Mouse (Mus musculus): ENCODE results near the gene Dach1. TPM values are rescaled to one million over a fixed set of nuclear protein-coding genes. Genes with fewer than 3 reads are reported as not detected.
A peak's percentile ranks its signal among the peaks of the same experiment; 100 is the strongest.

Gene Dach1
- polyA plus RNA-seq, 1 experiment from 2014 or later: 19.0 TPM

DNA sequence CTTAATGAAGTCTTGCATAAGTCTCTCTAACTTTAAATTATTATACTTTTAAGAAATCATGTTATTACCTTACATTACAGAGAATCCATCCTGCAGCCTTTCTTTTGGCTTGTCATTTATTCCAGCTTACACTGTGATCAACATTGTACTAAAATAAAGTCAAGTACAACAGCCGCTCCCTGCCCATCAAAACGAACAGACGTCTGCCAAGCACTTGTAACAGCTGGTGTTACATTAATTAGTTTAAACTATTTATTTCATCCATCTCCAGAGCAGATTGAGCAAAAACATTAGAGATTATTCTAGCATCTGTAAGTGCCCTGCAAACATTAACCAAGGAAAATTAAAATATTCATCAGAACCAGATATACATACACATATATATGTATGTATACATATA, 311.2 kb downstream of the Dach1 start:
- WGBS: 84% methylated on average over 3 of the region's 3 CpGs
- Histone ChIP-seq H3K4me3 (no peak overlapping the region), H3K4me1 (replicated peaks) (0 out of 2 replicates have a peak, but pooled peaks cover 5% of the 10 kb centered on the region), H3K27me3 (ENCODE audit: insufficient read depth, poor library complexity, severe bottlenecking) (no peaks in the 10 kb centered on the region), H3K36me3 (no peaks in the 10 kb centered on the region), H3K9me3 (no peaks in the 10 kb centered on the region), H3K27ac (no peak overlapping the region)
- DNase-seq (ENCODE audit: low spot score): no peak

DNA sequence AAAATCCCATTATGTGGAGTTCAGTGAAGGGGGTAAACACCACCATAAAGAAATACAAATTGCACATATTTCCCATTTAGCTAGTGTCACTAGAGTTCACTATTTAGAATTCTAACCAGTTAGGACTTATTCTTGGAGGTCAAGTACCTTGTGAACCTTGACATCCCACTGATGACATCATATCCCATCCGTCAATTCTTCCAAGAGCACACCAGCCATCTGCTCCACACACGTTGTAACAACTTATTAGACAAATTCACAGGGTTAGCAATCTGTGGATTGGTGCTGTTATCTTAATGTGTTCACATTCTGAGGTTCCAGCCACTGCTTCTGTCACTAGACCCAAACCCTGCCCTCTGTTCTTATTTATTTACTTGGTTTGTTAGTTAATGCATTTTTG, 312.3 kb downstream of the Dach1 start:
- DNase-seq (ENCODE audit: low spot score): no peak

DNA sequence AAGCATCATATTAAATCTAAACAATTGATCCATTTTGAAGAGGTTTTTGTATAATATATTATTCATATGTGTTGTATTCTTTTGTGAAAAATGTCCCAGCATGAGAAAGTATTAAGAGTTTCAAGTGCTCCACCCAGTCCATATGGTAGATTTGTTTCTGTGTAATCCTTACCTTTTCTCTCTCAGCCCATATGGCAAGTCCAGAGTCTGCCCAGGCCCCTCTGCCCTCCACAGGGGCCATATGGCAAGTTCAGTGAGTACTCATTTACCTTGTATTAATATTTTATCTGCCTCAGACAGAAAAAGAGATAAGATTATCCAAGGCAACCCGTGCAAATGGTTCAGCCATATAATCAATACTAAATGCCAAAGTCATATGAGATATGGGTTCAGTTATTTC, 314.2 kb downstream of the Dach1 start:
- 67% methylated on average over 1 of the region's 1 CpGs for WGBS
- Histone ChIP-seq H3K36me3 (no peaks in the 10 kb centered on the region), H3K4me3 (no peak overlapping the region), H3K9me3 (no peaks in the 10 kb centered on the region), H3K27me3 (ENCODE audit: insufficient read depth, poor library complexity, severe bottlenecking) (no peaks in the 10 kb centered on the region), H3K27ac (no peak overlapping the region), H3K4me1 (replicated peaks) (0 out of 2 replicates have a peak, but pooled peaks cover 10% of the 10 kb centered on the region)
- no peak for DNase-seq (ENCODE audit: low spot score)

More for the DNA sequence above, 312.3 kb downstream of the Dach1 start:
- Histone ChIP-seq H3K27ac (no peak overlapping the region), H3K36me3 (no peaks in the 10 kb centered on the region), H3K4me1 (replicated peaks) (0 out of 2 replicates have a peak, but pooled peaks cover 5% of the 10 kb centered on the region), H3K4me3 (no peak overlapping the region), H3K9me3 (no peaks in the 10 kb centered on the region), H3K27me3 (ENCODE audit: insufficient read depth, poor library complexity, severe bottlenecking) (no peaks in the 10 kb centered on the region)
- WGBS: 46% methylated on average over 2 of the region's 2 CpGs

DNA sequence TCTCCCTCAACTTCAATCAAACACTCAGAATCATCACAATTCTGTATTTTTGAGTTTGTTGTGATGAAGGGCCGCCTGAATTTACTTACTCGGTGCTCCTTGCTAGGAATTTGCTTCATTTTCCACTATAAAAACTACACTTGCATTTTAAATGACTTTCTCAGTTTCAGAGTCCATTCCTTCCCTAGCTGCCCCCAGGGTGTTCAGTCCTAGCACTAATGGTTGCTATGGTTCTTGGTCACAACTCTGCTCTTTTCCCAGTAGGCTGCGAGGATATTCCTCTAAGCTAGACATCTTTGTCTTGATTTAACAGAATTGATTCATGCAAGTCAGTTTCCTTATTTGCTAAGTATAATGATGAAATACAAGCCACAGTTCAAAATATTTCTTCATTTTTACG, 319.1 kb downstream of the Dach1 start:
- no peaks in the 10 kb centered on the region for H3K36me3 ChIP-seq
- H3K4me1 ChIP-seq (replicated peaks): peaks cover 16% of the 10 kb centered on the region; the same call in 1 of the 2 replicates
- DNase-seq (ENCODE audit: low spot score): no peak
- no peaks in the 10 kb centered on the region for H3K27me3 ChIP-seq (ENCODE audit: insufficient read depth, poor library complexity, severe bottlenecking)
- no peaks in the 10 kb centered on the region for H3K9me3 ChIP-seq
- 78% methylated on average over 4 of the region's 4 CpGs for WGBS
- H3K4me3 ChIP-seq: no peak overlapping the region
- no peak overlapping the region for H3K27ac ChIP-seq

DNA sequence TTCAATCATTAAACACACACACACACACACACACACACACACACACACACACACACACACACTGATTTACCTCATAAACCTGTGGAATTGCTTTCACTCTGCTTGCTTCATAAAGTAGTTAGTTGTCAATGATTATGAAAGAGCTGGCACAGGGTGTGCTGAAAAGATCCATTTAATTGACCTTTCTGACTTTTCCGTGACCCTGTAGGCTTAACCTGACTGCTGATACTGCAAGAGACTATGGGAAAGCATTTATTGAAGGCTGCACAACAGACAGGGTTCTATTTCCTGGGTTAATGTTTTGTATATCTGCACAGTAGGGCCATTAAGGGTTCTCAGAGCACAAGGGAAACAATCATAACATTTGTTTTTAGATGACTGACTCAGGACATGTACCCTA, 321.9 kb downstream of the Dach1 start:
- peaks cover 16% of the 10 kb centered on the region; the same call in 1 of the 2 replicates for H3K4me1 ChIP-seq (replicated peaks)
- no peaks in the 10 kb centered on the region for H3K36me3 ChIP-seq
- no peak overlapping the region for H3K4me3 ChIP-seq
- H3K9me3 ChIP-seq: no peaks in the 10 kb centered on the region
- no peak overlapping the region for H3K27ac ChIP-seq
- no peaks in the 10 kb centered on the region for H3K27me3 ChIP-seq (ENCODE audit: insufficient read depth, poor library complexity, severe bottlenecking)
- DNase-seq (ENCODE audit: low spot score): no peak
- 64% methylated on average over 1 of the region's 1 CpGs for WGBS

DNA sequence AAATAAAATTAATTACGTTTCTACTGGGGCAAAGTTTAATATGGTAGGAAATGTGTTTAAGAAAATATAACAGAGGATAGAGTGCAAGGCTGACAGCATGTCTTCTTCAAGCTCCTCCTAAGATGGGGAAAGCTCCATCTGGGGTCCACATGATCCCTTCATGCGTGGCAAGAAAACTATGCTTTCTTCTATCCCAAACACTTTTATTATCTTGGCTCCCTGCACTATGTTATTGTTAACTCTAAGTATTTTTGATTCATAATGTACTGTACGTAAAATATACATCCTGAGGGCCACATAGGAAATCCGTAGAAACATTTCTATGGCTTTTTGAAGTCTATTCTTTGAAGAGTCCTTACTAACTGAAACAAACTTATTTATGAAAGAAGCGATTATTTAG, 330.3 kb downstream of the Dach1 start:
- no peaks in the 10 kb centered on the region for H3K27me3 ChIP-seq (ENCODE audit: insufficient read depth, poor library complexity, severe bottlenecking)
- no peak overlapping the region for H3K4me3 ChIP-seq
- 90% methylated on average over 5 of the region's 5 CpGs for WGBS
- H3K9me3 ChIP-seq: no peaks in the 10 kb centered on the region
- H3K27ac ChIP-seq: no peak overlapping the region
- no peaks in the 10 kb centered on the region for H3K4me1 ChIP-seq (replicated peaks)
- no peak for DNase-seq (ENCODE audit: low spot score)
- peaks cover 17% of the 10 kb centered on the region for H3K36me3 ChIP-seq

DNA sequence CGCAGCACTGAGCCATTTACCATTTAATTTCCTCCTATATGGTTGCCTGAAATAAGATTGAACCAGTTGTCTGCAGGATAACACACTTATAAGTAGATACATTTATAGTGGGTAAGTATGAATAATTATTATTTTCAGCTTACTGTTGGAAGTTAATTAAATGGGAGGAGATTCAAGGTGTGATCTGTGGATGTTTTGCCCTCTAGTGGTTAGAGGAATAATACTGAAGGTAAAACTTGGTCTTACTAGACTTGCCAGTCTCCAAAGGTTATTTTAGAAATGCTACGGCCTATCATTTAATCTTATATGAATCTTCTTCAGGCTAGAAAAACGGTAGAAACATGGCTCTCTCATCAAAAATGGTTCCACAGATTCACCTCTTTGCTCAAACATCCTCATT, 339.7 kb downstream of the Dach1 start:
- H3K4me3 ChIP-seq: no peak overlapping the region
- H3K27me3 ChIP-seq (ENCODE audit: insufficient read depth, poor library complexity, severe bottlenecking): no peaks in the 10 kb centered on the region
- DNase-seq (ENCODE audit: low spot score): no peak
- 80% methylated on average over 3 of the region's 3 CpGs for WGBS
- H3K4me1 ChIP-seq (replicated peaks): no peaks in the 10 kb centered on the region
- no peaks in the 10 kb centered on the region for H3K9me3 ChIP-seq
- H3K27ac ChIP-seq: no peak overlapping the region
- H3K36me3 ChIP-seq: peaks cover 28% of the 10 kb centered on the region

DNA sequence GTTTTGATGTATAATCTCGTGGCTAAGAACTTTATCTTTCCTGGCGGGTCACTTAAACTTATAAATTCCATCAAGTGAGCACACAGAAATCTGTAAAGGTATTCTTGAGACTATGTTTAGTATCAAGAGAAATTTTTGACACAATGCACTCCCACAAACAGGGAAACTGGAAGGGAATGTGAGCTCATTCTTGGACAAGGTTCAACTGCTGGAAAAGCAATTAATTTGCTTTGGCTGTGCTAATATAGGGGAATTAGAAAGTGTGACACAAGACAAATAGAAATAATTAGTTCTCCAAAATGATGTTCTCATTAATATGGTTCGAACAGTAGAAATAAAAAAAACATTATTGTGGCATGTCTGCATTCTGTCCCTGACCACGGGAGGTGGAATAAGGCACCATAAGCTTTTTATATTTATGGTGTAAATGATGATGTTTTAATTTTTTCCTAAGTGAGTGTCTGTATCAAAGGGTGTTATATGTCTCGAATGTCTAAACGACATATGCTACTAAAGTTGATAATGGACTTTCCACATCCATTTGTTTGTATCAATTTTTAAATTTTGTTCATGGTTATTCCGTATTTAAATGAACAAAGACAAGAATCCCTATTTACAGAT, 354.9 kb downstream of the Dach1 start:
- H3K36me3 ChIP-seq: peaks cover 4% of the 10 kb centered on the region; the same call in 1 of the 2 replicates
- H3K9me3 ChIP-seq: no peaks in the 10 kb centered on the region
- no peak overlapping the region for H3K4me3 ChIP-seq
- H3K27ac ChIP-seq: no peak overlapping the region
- H3K4me1 ChIP-seq (replicated peaks): no peaks in the 10 kb centered on the region
- DNase-seq (ENCODE audit: low spot score): no peak
- 93% methylated on average over 7 of the region's 7 CpGs for WGBS
- no peaks in the 10 kb centered on the region for H3K27me3 ChIP-seq (ENCODE audit: insufficient read depth, poor library complexity, severe bottlenecking)

DNA sequence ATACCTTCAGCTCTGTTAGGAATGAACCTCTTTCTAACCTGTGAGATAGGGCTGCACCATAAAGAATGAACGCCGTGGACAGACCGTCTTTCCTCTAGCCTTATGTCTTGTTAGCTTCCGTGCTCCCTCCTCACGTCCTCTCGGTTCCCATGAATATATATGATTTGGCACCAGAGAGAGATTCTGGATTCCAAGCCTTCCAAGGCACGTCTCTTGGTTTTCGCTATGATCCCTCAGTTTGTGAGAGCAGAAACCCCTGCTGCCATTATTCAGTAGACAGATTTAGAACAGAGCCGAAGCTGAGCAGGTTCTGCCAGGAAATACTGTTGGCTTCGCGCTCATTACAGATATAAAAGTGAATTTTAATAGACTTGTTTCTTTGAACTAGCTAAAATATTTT, 356.0 kb downstream of the Dach1 start:
- 84% methylated on average over 11 of the region's 11 CpGs for WGBS
- DNase-seq (ENCODE audit: low spot score): no peak

DNA sequence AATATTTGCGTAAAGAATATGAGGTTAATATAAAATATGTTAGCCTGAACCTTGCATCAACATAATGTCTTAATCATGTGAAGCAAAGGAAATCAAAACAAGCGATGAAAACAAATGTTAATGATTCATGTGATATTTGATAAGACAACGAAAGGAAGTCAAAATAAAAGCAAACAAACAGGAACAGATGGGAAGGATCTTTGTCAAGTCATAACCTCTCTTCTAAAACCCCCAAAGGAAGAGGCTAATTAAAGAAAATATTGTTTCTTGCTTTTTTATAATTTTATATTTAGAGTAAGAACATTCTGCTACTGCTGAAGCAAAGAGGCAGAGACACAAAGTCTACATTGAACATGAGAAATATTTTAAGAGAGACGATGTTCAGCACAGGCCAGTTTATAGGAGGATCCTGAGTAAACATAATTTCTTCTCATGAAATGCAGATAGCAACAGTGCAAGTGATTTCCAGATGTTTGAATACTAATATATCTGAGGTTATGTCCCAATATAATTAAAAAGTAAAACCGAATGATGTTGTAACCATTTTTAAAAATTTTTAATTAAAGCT, 374.1 kb downstream of the Dach1 start:
- no peak for DNase-seq (ENCODE audit: low spot score)
- peaks cover 4% of the 10 kb centered on the region; the same call in 1 of the 2 replicates for H3K36me3 ChIP-seq
- WGBS: 91% methylated on average over 5 of the region's 5 CpGs
- no peaks in the 10 kb centered on the region for H3K9me3 ChIP-seq
- H3K4me3 ChIP-seq: no peak overlapping the region
- no peaks in the 10 kb centered on the region for H3K27me3 ChIP-seq (ENCODE audit: insufficient read depth, poor library complexity, severe bottlenecking)
- H3K27ac ChIP-seq: no peak overlapping the region
- H3K4me1 ChIP-seq (replicated peaks): no peaks in the 10 kb centered on the region

More for the DNA sequence above, 356.0 kb downstream of the Dach1 start:
- no peaks in the 10 kb centered on the region for H3K4me1 ChIP-seq (replicated peaks)
- peaks cover 3% of the 10 kb centered on the region; the same call in 1 of the 2 replicates for H3K36me3 ChIP-seq
- H3K27me3 ChIP-seq (ENCODE audit: insufficient read depth, poor library complexity, severe bottlenecking): no peaks in the 10 kb centered on the region
- no peak overlapping the region for H3K4me3 ChIP-seq
- no peak overlapping the region for H3K27ac ChIP-seq
- no peaks in the 10 kb centered on the region for H3K9me3 ChIP-seq

DNA sequence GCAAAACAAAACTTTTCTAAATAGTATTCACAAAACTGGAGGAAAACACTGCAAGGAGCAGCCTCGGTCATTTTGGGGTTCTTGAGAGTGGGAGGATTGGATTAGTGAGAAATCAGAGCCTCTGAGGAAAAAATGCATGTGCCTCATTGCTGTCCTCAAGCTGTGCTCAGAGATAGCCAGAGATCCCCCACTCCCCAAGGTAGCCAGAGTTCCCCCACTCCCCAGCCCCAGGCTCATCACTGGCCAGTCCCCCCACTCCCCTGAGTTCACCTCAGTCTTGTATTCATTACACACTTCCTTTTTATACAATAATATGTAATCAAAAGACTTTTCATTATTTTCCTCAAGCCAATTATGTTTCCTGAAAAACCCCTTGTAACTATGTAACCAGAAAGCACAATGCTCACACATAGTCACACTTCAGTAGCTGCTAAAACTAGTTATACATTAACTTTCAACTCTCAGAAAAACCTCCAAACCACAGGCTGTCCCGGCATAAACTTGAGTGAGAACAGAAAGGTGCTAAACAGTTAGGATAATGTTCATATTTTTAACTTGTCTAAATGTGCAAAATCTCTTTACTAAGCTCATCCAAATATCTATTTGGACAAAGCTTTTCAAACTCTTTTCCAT, 395.3 kb downstream of the Dach1 start:
- H3K4me3 ChIP-seq: no peak overlapping the region
- no peak for DNase-seq (ENCODE audit: low spot score)
- H3K4me1 ChIP-seq (replicated peaks): no peaks in the 10 kb centered on the region
- H3K9me3 ChIP-seq: peaks cover 15% of the 10 kb centered on the region
- no peaks in the 10 kb centered on the region for H3K27me3 ChIP-seq (ENCODE audit: insufficient read depth, poor library complexity, severe bottlenecking)
- WGBS: 82% methylated on average over 2 of the region's 2 CpGs
- peaks cover 3% of the 10 kb centered on the region; the same call in 1 of the 2 replicates for H3K36me3 ChIP-seq
- H3K27ac ChIP-seq: no peak overlapping the region

DNA sequence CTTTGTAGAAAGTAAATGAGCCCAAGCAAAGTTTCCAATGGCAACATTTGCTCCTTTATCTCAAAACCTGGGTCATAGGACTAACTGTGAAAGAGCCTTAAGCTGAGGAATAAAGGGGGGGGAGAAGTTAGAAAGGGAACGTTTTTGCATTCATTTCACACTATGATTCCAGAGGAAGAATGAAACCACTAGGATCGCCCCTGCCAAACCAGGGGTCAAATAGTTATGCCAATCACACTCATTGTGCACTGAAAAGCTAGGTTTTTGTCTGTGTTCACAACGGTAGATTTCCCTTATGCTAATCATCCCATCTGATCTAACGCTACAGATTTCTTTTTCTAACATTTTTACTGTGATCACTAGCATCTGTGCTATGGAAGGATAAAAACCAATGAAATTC, 415.2 kb downstream of the Dach1 start:
- Histone ChIP-seq H3K27ac (peak overlapping the region; percentile 73), H3K36me3 (no peaks in the 10 kb centered on the region), H3K9me3 (no peaks in the 10 kb centered on the region), H3K4me1 (replicated peaks) (no peaks in the 10 kb centered on the region; the same call in 1 of the 2 replicates), H3K27me3 (ENCODE audit: insufficient read depth, poor library complexity, severe bottlenecking) (no peaks in the 10 kb centered on the region), H3K4me3 (no peak overlapping the region)
- peak; percentile 32 for DNase-seq (ENCODE audit: low spot score)
- WGBS: 21% methylated on average over 4 of the region's 4 CpGs

DNA sequence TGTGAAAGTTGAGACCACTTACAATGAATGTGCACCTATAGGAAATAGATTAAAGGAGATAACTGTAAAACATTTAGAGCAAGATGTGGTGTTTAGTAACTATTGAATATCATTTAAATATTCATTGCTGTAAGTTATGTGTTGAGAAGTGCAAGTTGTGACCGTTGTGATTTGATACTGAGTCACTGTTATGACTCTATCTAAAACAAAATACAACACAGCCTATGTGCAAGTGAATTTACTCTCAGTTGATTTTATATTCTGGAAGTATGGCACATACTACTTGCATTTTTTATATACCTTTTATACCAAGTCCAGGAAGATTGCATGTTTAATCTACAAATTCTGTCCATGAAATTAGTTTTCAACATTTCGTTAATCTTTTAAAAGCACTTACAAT, 415.6 kb downstream of the Dach1 start:
- Histone ChIP-seq H3K4me1 (replicated peaks) (no peaks in the 10 kb centered on the region; the same call in 1 of the 2 replicates), H3K27me3 (ENCODE audit: insufficient read depth, poor library complexity, severe bottlenecking) (no peaks in the 10 kb centered on the region), H3K4me3 (no peak overlapping the region), H3K9me3 (no peaks in the 10 kb centered on the region), H3K36me3 (no peaks in the 10 kb centered on the region), H3K27ac (peak overlapping the region; percentile 73; the same call in 1 of the 2 replicates)
- WGBS: 35% methylated on average over 2 of the region's 2 CpGs
- DNase-seq (ENCODE audit: low spot score): no peak
